Mouse (Mus musculus) kidney, adult 2 months (tissue): ENCODE results near the gene Naip5.
"Not testable (repeated sequence)": the region's sequence is repeated elsewhere in the genome, so short reads cannot be mapped to it uniquely, and the experiment has no call there.

Experiments
- CTCF ChIP-seq: fragments of 200-500 bp; conservative IDR thresholded peaks from 2 replicates; pipeline ENCODE4 v1.5.1; 2011; ENCODE audit warnings: low read depth, mild to moderate bottlenecking, control low read depth, low read length, moderate library complexity, mixed read lengths; ENCODE audit not compliant: insufficient read depth, insufficient read length
- POLR2A ChIP-seq: fragments of 200-500 bp; IDR thresholded peaks from one replicate; pipeline ENCODE4 v1.6.1; 2011; ENCODE audit warnings: low read depth, low read length, control low read depth

GRCm38 (mm10) chr13:100246896-100247519 lies 885 bp upstream of the Naip5 start:
- TF ChIP-seq CTCF, POLR2A: not testable (repeated sequence)
